Mouse (Mus musculus) embryonic facial prominence, embryonic 12.5 days (tissue): Measurements from ENCODE around the gene Map3k3. TPM values are rescaled to one million over a fixed set of nuclear protein-coding genes. Genes with fewer than 3 reads are reported as not detected.
"Not testable (repeated sequence)": the region's sequence is repeated elsewhere in the genome, so short reads cannot be mapped to it uniquely, and the experiment has no call there.

Source experiments
- ATAC-seq: fragments of 200-750 bp; cut with Nextera tagmentation; 2 replicates; pipeline ENCODE4 v1.8.0; 2017; ENCODE audit not compliant: insufficient number of reproducible peaks, insufficient read depth, low FRiP score, low TSS enrichment
- H3K27ac ChIP-seq: fragments of 300-500 bp; sonication (generic); 2 replicates; pipeline ENCODE4 v1.5.1; 2016; ENCODE audit warnings: mild to moderate bottlenecking
- H3K27me3 ChIP-seq: fragments of 300-500 bp; sonication (generic); 2 replicates; pipeline ENCODE4 v1.6.1; 2016; ENCODE audit warnings: mild to moderate bottlenecking, moderate library complexity
- H3K36me3 ChIP-seq: fragments of 300-500 bp; sonication (generic); 2 replicates; pipeline ENCODE4 v1.6.1; 2016; ENCODE audit warnings: mild to moderate bottlenecking
- H3K4me1 ChIP-seq: fragments of 300-500 bp; sonication (generic); 2 replicates; pipeline ENCODE4 v1.6.1; 2016
- H3K4me2 ChIP-seq: fragments of 300-500 bp; sonication (generic); replicated peaks from 2 replicates; pipeline ENCODE4 v1.6.1; 2016; ENCODE audit warnings: mild to moderate bottlenecking, moderate library complexity
- H3K4me3 ChIP-seq: fragments of 300-500 bp; sonication (generic); 2 replicates; pipeline ENCODE4 v1.5.1; 2016; ENCODE audit warnings: mild to moderate bottlenecking
- H3K9ac ChIP-seq: fragments of 300-500 bp; sonication (generic); 2 replicates; pipeline ENCODE4 v1.6.1; 2016; ENCODE audit warnings: mild to moderate bottlenecking, moderate library complexity
- H3K9me3 ChIP-seq: fragments of 300-500 bp; sonication (generic); 2 replicates; pipeline ENCODE4 v1.6.1; 2016; ENCODE audit warnings: mild to moderate bottlenecking, moderate library complexity
- WGBS: fragments of 180-500 bp; shearing (Covaris S2); methylation state at CpG from one replicate; pipeline ENCODE4 v1.1.7; 2016; 5-methylcytosine and 5-hydroxymethylcytosine counted together
- polyA plus RNA-seq: library from polyadenylated mRNA; unstranded; fragments of >200 nt; fragmentation: Nextera tagmentation; extraction: Ambion mirVana; gene quantifications from 2 replicates; pipeline ENCODE4 v1.2.1, GENCODE M21; 2016

The Map3k3 gene
- polyA plus RNA-seq, 1 experiment from 2014 or later: 31.8 TPM

DNA sequence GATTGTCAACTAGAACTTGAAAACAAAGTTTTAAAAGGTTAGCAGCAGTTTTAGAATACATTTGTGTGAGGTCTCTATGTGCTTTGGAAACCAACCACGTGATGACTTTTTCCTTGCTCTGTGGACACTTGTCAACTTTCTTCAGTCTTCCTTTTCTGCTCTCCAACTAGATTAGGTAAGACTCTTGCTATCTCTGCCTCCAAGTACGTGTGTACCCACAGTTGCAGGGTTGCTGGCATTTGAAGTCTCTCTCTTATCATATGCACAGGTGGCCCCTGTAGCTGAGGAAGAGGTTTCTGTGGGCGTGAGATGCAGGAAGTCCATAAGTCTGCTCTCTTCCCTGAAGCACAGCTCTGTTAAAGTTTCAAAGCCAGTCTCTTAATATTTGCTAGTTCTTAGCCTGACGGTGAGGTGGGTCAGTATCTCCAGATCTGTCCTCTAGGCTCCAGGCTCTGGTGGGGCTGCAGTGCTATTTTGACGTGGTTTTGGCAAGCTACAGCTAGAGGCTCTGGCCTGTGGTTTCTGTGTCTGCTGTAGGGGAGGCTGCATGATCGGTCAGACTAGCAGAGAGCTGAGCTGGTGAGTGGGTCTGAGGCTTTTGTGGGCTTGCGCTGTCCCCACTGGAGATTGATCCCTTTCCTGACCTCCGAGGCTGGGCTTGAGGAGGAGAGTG, 27.5 kb upstream of the Map3k3 start:
- no peak overlapping the region for H3K27ac ChIP-seq
- H3K4me1 ChIP-seq: no peaks in the 10 kb centered on the region
- no peak overlapping the region for H3K4me2 ChIP-seq
- H3K4me3 ChIP-seq: no peak overlapping the region
- H3K9ac ChIP-seq: no peak overlapping the region
- peaks cover 74% of the 10 kb centered on the region for H3K36me3 ChIP-seq
- 88% methylated on average over 8 of the region's 8 CpGs for WGBS
- H3K27me3 ChIP-seq: no peaks in the 10 kb centered on the region
- no peak for ATAC-seq
- no peaks in the 10 kb centered on the region for H3K9me3 ChIP-seq

DNA sequence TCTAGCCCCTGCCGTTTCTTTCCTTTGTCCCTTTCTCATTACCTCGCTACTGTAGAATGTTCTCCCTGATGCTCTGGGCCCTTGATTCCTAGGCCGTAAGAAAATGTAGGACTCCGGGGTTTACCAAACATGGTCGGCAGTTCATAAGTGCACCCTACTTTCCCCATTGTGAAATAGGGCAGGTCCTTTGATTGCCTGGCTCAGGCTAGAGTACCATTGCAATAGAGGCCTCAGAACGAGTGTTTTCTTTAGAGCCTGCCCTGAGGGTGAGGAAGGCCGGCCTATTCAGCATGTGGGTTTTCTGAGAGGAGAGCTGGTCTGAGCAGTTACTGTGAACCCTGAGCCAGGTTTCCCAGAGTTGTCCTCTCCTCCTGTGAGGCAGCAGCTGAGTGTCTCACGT, 26.4 kb upstream of the Map3k3 start:
- Histone ChIP-seq H3K4me2 (no peak overlapping the region), H3K4me3 (no peak overlapping the region), H3K27ac (no peak overlapping the region), H3K4me1 (no peaks in the 10 kb centered on the region), H3K9me3 (no peaks in the 10 kb centered on the region), H3K9ac (no peak overlapping the region), H3K36me3 (peaks cover 65% of the 10 kb centered on the region), H3K27me3 (no peaks in the 10 kb centered on the region)
- no peak for ATAC-seq
- 78% methylated on average over 8 of the region's 8 CpGs for WGBS

DNA sequence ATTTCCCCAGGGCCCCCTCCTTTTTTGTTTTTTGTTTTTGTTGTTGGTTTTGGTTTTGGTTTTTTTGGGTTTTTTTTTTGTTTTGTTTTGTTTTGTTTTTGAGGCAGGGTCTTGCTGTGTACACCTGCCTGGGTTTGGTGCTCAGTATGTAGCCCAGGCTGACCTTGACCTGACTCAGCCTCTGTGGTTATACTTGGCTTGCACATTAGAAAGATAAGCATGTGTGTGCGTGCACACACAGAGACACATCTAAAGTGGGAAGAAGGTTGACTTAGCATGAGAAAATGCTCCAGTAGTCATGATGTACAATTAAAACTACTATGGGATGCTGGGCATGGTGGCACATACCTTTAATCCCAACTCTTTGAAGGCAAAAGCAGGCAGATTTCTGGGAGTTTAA, 23.9 kb upstream of the Map3k3 start:
- no peak overlapping the region for H3K9ac ChIP-seq
- H3K27me3 ChIP-seq: no peaks in the 10 kb centered on the region
- ATAC-seq: no peak
- no peak overlapping the region for H3K27ac ChIP-seq
- no peaks in the 10 kb centered on the region for H3K4me1 ChIP-seq
- no peak overlapping the region for H3K4me3 ChIP-seq
- no peak overlapping the region for H3K4me2 ChIP-seq
- no peaks in the 10 kb centered on the region for H3K9me3 ChIP-seq
- WGBS: 94% methylated on average over 1 of the region's 1 CpGs
- peaks cover 41% of the 10 kb centered on the region for H3K36me3 ChIP-seq

DNA sequence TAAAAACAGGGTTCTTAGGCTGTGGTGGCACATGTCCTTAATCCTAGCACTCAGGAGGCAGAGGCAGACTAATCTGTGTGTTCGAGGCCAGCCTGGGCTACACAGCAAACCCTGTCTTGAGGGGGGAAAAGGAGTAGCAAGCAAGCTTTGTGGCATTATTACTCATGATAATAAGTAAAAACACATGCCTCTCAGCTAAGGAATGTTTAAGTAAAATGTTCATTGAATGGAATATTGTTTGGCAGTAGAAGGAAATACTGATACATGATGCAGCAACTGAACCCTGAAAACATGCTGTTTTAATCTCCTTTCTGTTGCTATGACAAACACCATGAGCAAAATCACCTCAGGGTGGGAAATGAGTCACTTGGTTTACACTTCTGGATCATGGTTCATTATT, 23.1 kb upstream of the Map3k3 start:
- H3K27me3 ChIP-seq: no peaks in the 10 kb centered on the region
- peaks cover 33% of the 10 kb centered on the region for H3K36me3 ChIP-seq
- H3K9me3 ChIP-seq: no peaks in the 10 kb centered on the region
- H3K9ac ChIP-seq: no peak overlapping the region
- 69% methylated on average over 1 of the region's 1 CpGs for WGBS
- no peak overlapping the region for H3K4me3 ChIP-seq
- H3K4me2 ChIP-seq: no peak overlapping the region
- H3K4me1 ChIP-seq: no peaks in the 10 kb centered on the region
- no peak for ATAC-seq
- no peak overlapping the region for H3K27ac ChIP-seq

GRCm38 (mm10) chr11:106063756-106064155, 20.7 kb upstream of the Map3k3 start:
- no peak for ATAC-seq
- Histone ChIP-seq H3K27me3 (no peaks in the 10 kb centered on the region), H3K9ac (no peak overlapping the region), H3K27ac (no peak overlapping the region), H3K36me3 (peaks cover 9% of the 10 kb centered on the region), H3K4me2 (no peak overlapping the region), H3K4me3 (no peak overlapping the region), H3K4me1 (peaks cover 5% of the 10 kb centered on the region; the same call in 1 of the 2 replicates), H3K9me3 (no peaks in the 10 kb centered on the region)
- 80% methylated on average over 5 of the region's 5 CpGs for WGBS

GRCm38 (mm10) chr11:106065073-106065922, 19.1 kb upstream of the Map3k3 start:
- Histone ChIP-seq H3K27me3 (no peaks in the 10 kb centered on the region), H3K9ac (peak overlapping the region; percentile 90; the same call in 1 of the 2 replicates)
- ATAC-seq: no peak

GRCm38 (mm10) chr11:106065923-106066571, 18.4 kb upstream of the Map3k3 start, which contains the start of gene Taco1:
Gene Taco1 (plus strand): TSS chr11:106066061.
- under 1% methylated on average over 49 of the region's 49 CpGs for WGBS
- peak within 1 kb of the TSS; percentile 92 for H3K4me3 ChIP-seq
- H3K9me3 ChIP-seq: no peaks in the 10 kb centered on the region
- 0 out of 2 replicates have a peak, but pooled peaks cover 3% of the 10 kb centered on the region for H3K36me3 ChIP-seq
- peak within 1 kb of the TSS; percentile 86 for H3K27ac ChIP-seq
- H3K4me2 ChIP-seq: peak within 1 kb of the TSS; percentile 82
- H3K27me3 ChIP-seq: no peaks in the 10 kb centered on the region
- peak; percentile 94 for ATAC-seq
- H3K9ac ChIP-seq: peak within 1 kb of the TSS; percentile 90
- H3K4me1 ChIP-seq: peaks cover 5% of the 10 kb centered on the region; the same call in 1 of the 2 replicates

More at GRCm38 (mm10) chr11:106065073-106065922, 19.1 kb upstream of the Map3k3 start:
- H3K36me3 ChIP-seq: 0 out of 2 replicates have a peak, but pooled peaks cover 3% of the 10 kb centered on the region
- H3K4me2 ChIP-seq: peak overlapping the region; percentile 82
- H3K9me3 ChIP-seq: no peaks in the 10 kb centered on the region
- peak overlapping the region; percentile 86; the same call in 1 of the 2 replicates for H3K27ac ChIP-seq
- H3K4me3 ChIP-seq: peak overlapping the region; percentile 92
- WGBS: 42% methylated on average over 18 of the region's 18 CpGs
- peaks cover 5% of the 10 kb centered on the region; the same call in 1 of the 2 replicates for H3K4me1 ChIP-seq

GRCm38 (mm10) chr11:106066616-106067015, 17.8 kb upstream of the Map3k3 start:
- H3K27ac ChIP-seq: peak overlapping the region; percentile 86; the same call in 1 of the 2 replicates
- WGBS: 16% methylated on average over 23 of the region's 23 CpGs
- not testable (repeated sequence) for ATAC-seq, H3K36me3 ChIP-seq, H3K9me3 ChIP-seq, H3K4me1 ChIP-seq, H3K27me3 ChIP-seq
- peak overlapping the region; percentile 90 for H3K9ac ChIP-seq
- peak overlapping the region; percentile 92 for H3K4me3 ChIP-seq
- peak overlapping the region; percentile 82 for H3K4me2 ChIP-seq

DNA sequence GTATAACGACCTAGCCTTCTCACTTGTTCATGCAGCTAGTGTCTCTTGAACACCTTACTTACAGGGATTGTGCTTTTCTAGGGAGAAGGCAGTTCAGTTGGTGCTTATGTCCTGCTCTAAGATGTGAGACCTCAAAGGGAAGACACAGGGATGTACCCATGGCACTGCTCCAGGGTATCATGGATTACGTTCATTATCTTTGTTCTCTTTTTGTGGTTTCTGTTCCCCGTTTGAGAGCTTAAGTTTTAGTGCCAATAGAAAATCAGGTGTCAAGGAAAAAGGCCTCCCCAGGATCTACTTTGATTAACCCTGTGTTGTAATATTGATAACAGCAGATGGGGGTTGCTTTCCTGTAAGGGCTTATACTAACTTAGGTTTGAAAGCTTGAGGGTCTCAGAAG, 10.6 kb upstream of the Map3k3 start:
- WGBS: 84% methylated on average over 3 of the region's 3 CpGs
- Histone ChIP-seq H3K27ac (no peak overlapping the region), H3K27me3 (no peaks in the 10 kb centered on the region), H3K4me2 (no peak overlapping the region), H3K36me3 (peaks cover 25% of the 10 kb centered on the region), H3K4me1 (no peaks in the 10 kb centered on the region), H3K9ac (no peak overlapping the region), H3K4me3 (no peak overlapping the region), H3K9me3 (no peaks in the 10 kb centered on the region)
- ATAC-seq: no peak

- WGBS: 3% methylated on average over 4 of the region's 4 CpGs
- Histone ChIP-seq H3K4me1 (no peaks in the 10 kb centered on the region), H3K9ac (no peak overlapping the region), H3K4me3 (no peak overlapping the region), H3K9me3 (no peaks in the 10 kb centered on the region), H3K27ac (no peak overlapping the region), H3K36me3 (peaks cover 22% of the 10 kb centered on the region), H3K27me3 (no peaks in the 10 kb centered on the region), H3K4me2 (no peak overlapping the region)
- no peak for ATAC-seq
Measured at GRCm38 (mm10) chr11:106076321-106076720, 8.1 kb upstream of the Map3k3 start.

- Histone ChIP-seq H3K36me3 (no peaks in the 10 kb centered on the region), H3K9me3 (no peaks in the 10 kb centered on the region), H3K27me3 (no peaks in the 10 kb centered on the region), H3K4me3 (peak overlapping the region; percentile 95), H3K4me1 (peaks cover 15% of the 10 kb centered on the region), H3K9ac (peak overlapping the region; percentile 91), H3K4me2 (peak overlapping the region; percentile 65), H3K27ac (peak overlapping the region; percentile 100)
- WGBS: under 1% methylated on average over 54 of the region's 61 CpGs
- peak; percentile 55 for ATAC-seq
Measured at GRCm38 (mm10) chr11:106084911-106085561, 623 bp downstream of the Map3k3 start.
